Mouse (Mus musculus) midbrain, embryonic 10.5 days (tissue): ENCODE measurements at regions not wholly inside any gene's neighbourhood (a gene's known extent, or its start where the extent isn't known, plus 50 kb on each side); places are given as distances from the start of the nearest gene placed in this dataset. TPM values are rescaled to one million over a fixed set of nuclear protein-coding genes. Genes with fewer than 3 reads are reported as not detected.
A peak's percentile ranks its signal among the peaks of the same experiment; 100 is the strongest.

Experiments used
- DNase-seq: peaks from one replicate; pipeline ENCODE4 v3.0.0-alpha.2; 2017; ENCODE audit warnings: low spot score
- H3K27ac ChIP-seq: fragments of 300-500 bp; sonication (generic); replicated peaks from 2 replicates; pipeline ENCODE4 v1.5.1; 2016; ENCODE audit warnings: mild to moderate bottlenecking
- H3K27me3 ChIP-seq: fragments of 300-500 bp; sonication (generic); 2 replicates; pipeline ENCODE4 v1.6.1; 2016; ENCODE audit warnings: low read depth, mild to moderate bottlenecking; ENCODE audit not compliant: poor library complexity, severe bottlenecking
- H3K36me3 ChIP-seq: fragments of 300-500 bp; sonication (generic); 2 replicates; pipeline ENCODE4 v1.6.1; 2016; ENCODE audit warnings: mild to moderate bottlenecking, moderate library complexity
- H3K4me1 ChIP-seq: fragments of 300-500 bp; sonication (generic); 2 replicates; pipeline ENCODE4 v1.6.1; 2016
- H3K4me3 ChIP-seq: fragments of 300-500 bp; sonication (generic); 2 replicates; pipeline ENCODE4 v1.5.1; 2016; ENCODE audit warnings: mild to moderate bottlenecking, moderate library complexity
- H3K9me3 ChIP-seq: fragments of 300-500 bp; sonication (generic); replicated peaks from 2 replicates; pipeline ENCODE4 v1.6.1; 2016; ENCODE audit warnings: mild to moderate bottlenecking
- WGBS: fragments of 180-500 bp; shearing (Covaris S2); methylation state at CpG from one replicate; pipeline ENCODE4 v1.1.7; 2016; 5-methylcytosine and 5-hydroxymethylcytosine counted together
- microRNA-seq: library from miRNA; unstranded; fragments of <30 nt; microRNA quantifications from one replicate; pipeline ENCODE4, GENCODE M21; 2017

- H3K27ac ChIP-seq = no peak overlapping the region
- peaks cover 8% of the 10 kb centered on the region for H3K4me1 ChIP-seq
- H3K27me3 ChIP-seq = no peaks in the 10 kb centered on the region
- H3K4me3 ChIP-seq = no peak overlapping the region
- H3K9me3 ChIP-seq = no peaks in the 10 kb centered on the region
- H3K36me3 ChIP-seq = no peaks in the 10 kb centered on the region
- DNase-seq = no peak
- WGBS = 86% methylated on average over 6 of the region's 6 CpGs
Observed at GRCm38 (mm10) chr19:49741239-49741638, 937.2 kb downstream of the Sorcs1 start.

GRCm38 (mm10) chr19:49739483-49740175, 938.8 kb downstream of the Sorcs1 start:
- Histone ChIP-seq H3K4me3 (no peak overlapping the region), H3K36me3 (no peaks in the 10 kb centered on the region), H3K9me3 (no peaks in the 10 kb centered on the region), H3K27ac (no peak overlapping the region), H3K4me1 (peaks cover 8% of the 10 kb centered on the region), H3K27me3 (no peaks in the 10 kb centered on the region)
- DNase-seq = no peak
- WGBS = 67% methylated on average over 13 of the region's 13 CpGs

- WGBS = 77% methylated on average over 1 of the region's 1 CpGs
- Histone ChIP-seq H3K9me3 (no peaks in the 10 kb centered on the region), H3K27ac (no peak overlapping the region), H3K27me3 (no peaks in the 10 kb centered on the region), H3K4me3 (no peak overlapping the region), H3K36me3 (no peaks in the 10 kb centered on the region), H3K4me1 (no peaks in the 10 kb centered on the region)
- no peak for DNase-seq
Observed at GRCm38 (mm10) chr19:49697659-49698058, 980.8 kb downstream of the Sorcs1 start.

- 94% methylated on average over 15 of the region's 15 CpGs for WGBS
- Histone ChIP-seq H3K27ac (no peak overlapping the region), H3K27me3 (no peaks in the 10 kb centered on the region), H3K36me3 (no peaks in the 10 kb centered on the region), H3K9me3 (peaks cover 24% of the 10 kb centered on the region), H3K4me3 (no peak overlapping the region), H3K4me1 (peaks cover 5% of the 10 kb centered on the region)
- no peak for DNase-seq
Observed at GRCm38 (mm10) chr19:49685588-49686281, 992.7 kb downstream of the Sorcs1 start.

- no peaks in the 10 kb centered on the region for H3K27me3 ChIP-seq
- no peak for DNase-seq
- H3K9me3 ChIP-seq = peaks cover 18% of the 10 kb centered on the region
- H3K4me1 ChIP-seq = peaks cover 14% of the 10 kb centered on the region
- H3K36me3 ChIP-seq = no peaks in the 10 kb centered on the region
- WGBS = 76% methylated on average over 3 of the region's 3 CpGs
- no peak overlapping the region for H3K4me3 ChIP-seq
- H3K27ac ChIP-seq = no peak overlapping the region
Observed at GRCm38 (mm10) chr19:49681204-49681603, 997.2 kb downstream of the Sorcs1 start.

- peaks cover 18% of the 10 kb centered on the region for H3K9me3 ChIP-seq
- H3K4me1 ChIP-seq = peaks cover 17% of the 10 kb centered on the region
- no peaks in the 10 kb centered on the region for H3K27me3 ChIP-seq
- no peak for DNase-seq
- WGBS = 96% methylated on average over 3 of the region's 3 CpGs
- H3K36me3 ChIP-seq = no peaks in the 10 kb centered on the region
- no peak overlapping the region for H3K27ac ChIP-seq
- H3K4me3 ChIP-seq = no peak overlapping the region
Observed at GRCm38 (mm10) chr19:49680006-49680405, 998.4 kb downstream of the Sorcs1 start.

GRCm38 (mm10) chr19:49675931-49676330, 1002.5 kb downstream of the Sorcs1 start:
- H3K4me1 ChIP-seq = peaks cover 13% of the 10 kb centered on the region
- H3K9me3 ChIP-seq = no peaks in the 10 kb centered on the region; the same call in 1 of the 2 replicates
- H3K27me3 ChIP-seq = no peaks in the 10 kb centered on the region
- no peak for DNase-seq
- 27% methylated on average over 2 of the region's 2 CpGs for WGBS
- 0 out of 2 replicates have a peak overlapping the region, but pooled peaks have one; percentile 23 for H3K27ac ChIP-seq
- H3K36me3 ChIP-seq = no peaks in the 10 kb centered on the region
- no peak overlapping the region for H3K4me3 ChIP-seq

- no peak for DNase-seq
- Histone ChIP-seq H3K4me3 (no peak overlapping the region), H3K9me3 (no peaks in the 10 kb centered on the region), H3K27me3 (no peaks in the 10 kb centered on the region), H3K36me3 (no peaks in the 10 kb centered on the region), H3K27ac (no peak overlapping the region), H3K4me1 (no peaks in the 10 kb centered on the region)
- 92% methylated on average over 7 of the region's 7 CpGs for WGBS
Observed at GRCm38 (mm10) chr19:49629963-49630362, 1048.5 kb downstream of the Sorcs1 start.

GRCm38 (mm10) chr19:49619920-49620319, 1058.5 kb downstream of the Sorcs1 start:
- Histone ChIP-seq H3K9me3 (no peaks in the 10 kb centered on the region), H3K4me1 (no peaks in the 10 kb centered on the region), H3K4me3 (no peak overlapping the region), H3K27ac (no peak overlapping the region), H3K36me3 (no peaks in the 10 kb centered on the region), H3K27me3 (no peaks in the 10 kb centered on the region)
- no peak for DNase-seq
- 80% methylated on average over 5 of the region's 5 CpGs for WGBS

- H3K4me1 ChIP-seq = no peaks in the 10 kb centered on the region
- no peak overlapping the region for H3K4me3 ChIP-seq
- no peaks in the 10 kb centered on the region for H3K27me3 ChIP-seq
- no peak overlapping the region for H3K27ac ChIP-seq
- no peak for DNase-seq
- H3K36me3 ChIP-seq = no peaks in the 10 kb centered on the region
- no peaks in the 10 kb centered on the region for H3K9me3 ChIP-seq
Observed at GRCm38 (mm10) chr19:49615071-49615470, 1063.4 kb downstream of the Sorcs1 start.

Small RNA genes in the stretch of these regions (microRNA-seq; reads per million reads assigned to microRNA genes)
- not detected for gene Gm27935
